In the genomic region with DNA sequence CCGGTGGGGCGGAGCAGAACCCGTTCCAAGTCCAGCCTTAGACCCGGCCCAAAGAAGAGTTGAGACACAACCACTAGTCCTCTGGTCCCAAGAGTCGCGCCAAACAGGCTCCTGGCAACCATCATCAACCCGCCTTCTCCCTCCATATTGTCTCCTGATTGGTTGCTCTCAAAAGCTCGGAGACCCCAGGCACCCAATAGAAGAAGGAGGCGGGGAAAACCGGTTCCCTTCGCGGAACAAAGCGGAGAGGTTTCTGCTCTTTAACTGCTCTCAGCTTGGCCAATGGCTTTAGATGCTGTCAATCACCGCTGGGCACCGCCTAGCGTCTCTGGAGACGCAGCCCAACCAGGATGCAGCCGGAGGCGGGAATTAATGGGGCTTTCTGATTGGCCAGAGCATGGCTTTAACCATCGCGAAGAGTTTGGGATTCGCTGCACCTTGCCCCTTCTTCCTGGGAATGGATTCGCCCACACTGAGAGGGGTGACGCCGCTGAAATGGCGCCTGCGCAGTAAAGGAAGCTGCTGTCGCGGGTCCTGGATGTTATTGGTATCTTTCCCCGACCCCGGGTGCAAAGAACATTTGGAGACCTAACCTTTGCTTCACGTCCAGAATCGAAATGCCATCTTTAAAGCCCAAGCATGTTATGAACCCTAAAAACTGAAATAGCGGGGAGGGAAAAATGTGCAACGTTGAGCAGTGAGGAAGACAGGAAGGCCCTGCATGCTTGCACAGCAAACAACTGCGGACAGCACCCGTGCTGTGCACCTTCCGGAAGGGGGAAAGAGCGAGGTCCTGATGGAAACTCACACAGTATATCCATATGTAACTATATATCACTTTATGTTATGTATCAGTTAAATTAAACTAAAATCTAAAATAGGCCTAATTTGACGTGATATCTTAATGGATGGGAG, we compare ENCODE assay signal across 8 mouse cellular contexts. TPM values are rescaled to one million over a fixed set of nuclear protein-coding genes. Genes with fewer than 3 reads are reported as not detected.
A peak's percentile ranks its signal among the peaks of the same experiment; 100 is the strongest.
DNase-seq lines count a peak whose midpoint lies in the region; ATAC-seq and TF ChIP-seq lines count a peak whose summit lies in the region.

A gene (minus strand): TSS at position 136 of the 915 bp plus-strand sequence.

- POLR2A ChIA-PET in Patski (lab: Charles Lee), result interaction anchor here (0.9 kb wide), 1 partner anchor 9 kb away, joined by 3 read pairs; no protein-coding TSS in a partner anchor

- no peaks in the 10 kb centered on the region for H3K27me3 ChIP-seq in Patski
- no peaks in the 10 kb centered on the region for H3K27me3 ChIP-seq in hindbrain, embryonic 13.5 days

- peak within 1 kb of the TSS; percentile 89 for H3K27ac ChIP-seq in hindbrain, embryonic 13.5 days

- H3K4me3 ChIP-seq in hindbrain, embryonic 13.5 days, result peak within 1 kb of the TSS; percentile 72

- peak; percentile 99 for DNase-seq in Patski (ENCODE audit: low read depth, low spot score)
- DNase-seq in cerebellum, postnatal 14 days, result peak; percentile 95 to 98
- DNase-seq in frontal cortex, postnatal 14 days (ENCODE audit: low spot score in 2 of 2), result peak; percentile 97 to 99
- peak; percentile 86 for DNase-seq in layer of hippocampus, postnatal 25 days (ENCODE audit: extremely low spot score in 1 of 2, low spot score in 1 of 2)
- DNase-seq in lung, postnatal 25 days (ENCODE audit: low spot score), result peak; percentile 100
- peak; percentile 100 for DNase-seq in retina, embryonic 14.5 days (ENCODE audit: low spot score)
- peak; percentile 91 for DNase-seq in thymus, postnatal 4 days

- peak; percentile 97 for ATAC-seq in Patski
- peak; percentile 96 for ATAC-seq in hindbrain, embryonic 13.5 days (ENCODE audit: low FRiP score)

- TF ChIP-seq CTCF in Patski (IDR thresholded peaks at IDR 0.05), result no peak

- peaks cover 56% of the 10 kb centered on the region for H3K4me1 ChIP-seq in hindbrain, embryonic 13.5 days (replicated peaks)

- H3K9me3 ChIP-seq in hindbrain, embryonic 13.5 days, result no peaks in the 10 kb centered on the region

- CTCF ChIA-PET in Patski (lab: Charles Lee), result interaction anchor here (0.9 kb wide), 1 partner anchor 65 kb away, joined by 4 read pairs; no protein-coding TSS in a partner anchor

- H3K4me2 ChIP-seq in hindbrain, embryonic 13.5 days, result peak within 1 kb of the TSS; percentile 77

- peak within 1 kb of the TSS; percentile 81 for H3K9ac ChIP-seq in hindbrain, embryonic 13.5 days

- in situ Hi-C loops in Patski (cut with MboI; ENCODE audit: low pct_unique_long_range_greater_than_20kb), result loop anchor here (5.0 kb wide), 1 partner anchor 242 kb away; no protein-coding TSS in a partner anchor

- no peaks in the 10 kb centered on the region for H3K36me3 ChIP-seq in hindbrain, embryonic 13.5 days

- 2% methylated on average over 40 of the region's 40 CpGs for whole genome bisulfite sequencing in hindbrain, embryonic 13.5 days

RNA-seq across cellular contexts. Expression of the gene that starts here (rescaled TPM):
- polyA plus RNA-seq in Patski (2021), result 32.2 TPM
- 106 and 111 TPM in 2 replicates for polyA plus RNA-seq in hindbrain, embryonic 13.5 days (2015; fragmentation: Nextera tagmentation; extraction: Ambion mirVana)
- total RNA-seq in layer of hippocampus, postnatal 25 days (2021), result 10 to 100 TPM; 22.8 to 26.0 TPM

Comparison
In these comparisons a context has a peak if more than half of its experiments do, and no peak if none do; other contexts are left out.
1. Peak in every context shown above with its lines: DNase-seq, ATAC-seq, H3K4me3 ChIP-seq and H3K27ac ChIP-seq.